Mouse (Mus musculus) layer of hippocampus, postnatal 14 days (tissue): Measurements from ENCODE around the gene Cbx5. TPM values are rescaled to one million over a fixed set of nuclear protein-coding genes. Genes with fewer than 3 reads are reported as not detected.
"Not testable (repeated sequence)": the region's sequence is repeated elsewhere in the genome, so short reads cannot be mapped to it uniquely, and the experiment has no call there.

Experiments used
- DNase-seq, 2 experiments: peaks; one replicate each; pipeline ENCODE4 v3.0.0; 2021 to 2022; ENCODE audit warnings: low spot score in 2 of 2, mixed read lengths in 1 of 2
- total RNA-seq, 2 experiments: library from RNA; stranded (reverse); gene quantifications; 2 replicates each; pipeline ENCODE4 v1.2.3; 2021

Cbx5 gene
- total RNA-seq, 2 experiments from 2014 or later, result 155 to 158 TPM

- no peak for DNase-seq
Measured at GRCm38 (mm10) chr15:103251595-103251994, 12.0 kb upstream of the Cbx5 start.

GRCm38 (mm10) chr15:103250195-103250740 is 10.7 kb upstream of the Cbx5 start:
- peak in 1 of 2 experiments; percentile 37 for DNase-seq

GRCm38 (mm10) chr15:103249511-103249910 is 9.9 kb upstream of the Cbx5 start:
- DNase-seq, result not testable (repeated sequence)

DNA sequence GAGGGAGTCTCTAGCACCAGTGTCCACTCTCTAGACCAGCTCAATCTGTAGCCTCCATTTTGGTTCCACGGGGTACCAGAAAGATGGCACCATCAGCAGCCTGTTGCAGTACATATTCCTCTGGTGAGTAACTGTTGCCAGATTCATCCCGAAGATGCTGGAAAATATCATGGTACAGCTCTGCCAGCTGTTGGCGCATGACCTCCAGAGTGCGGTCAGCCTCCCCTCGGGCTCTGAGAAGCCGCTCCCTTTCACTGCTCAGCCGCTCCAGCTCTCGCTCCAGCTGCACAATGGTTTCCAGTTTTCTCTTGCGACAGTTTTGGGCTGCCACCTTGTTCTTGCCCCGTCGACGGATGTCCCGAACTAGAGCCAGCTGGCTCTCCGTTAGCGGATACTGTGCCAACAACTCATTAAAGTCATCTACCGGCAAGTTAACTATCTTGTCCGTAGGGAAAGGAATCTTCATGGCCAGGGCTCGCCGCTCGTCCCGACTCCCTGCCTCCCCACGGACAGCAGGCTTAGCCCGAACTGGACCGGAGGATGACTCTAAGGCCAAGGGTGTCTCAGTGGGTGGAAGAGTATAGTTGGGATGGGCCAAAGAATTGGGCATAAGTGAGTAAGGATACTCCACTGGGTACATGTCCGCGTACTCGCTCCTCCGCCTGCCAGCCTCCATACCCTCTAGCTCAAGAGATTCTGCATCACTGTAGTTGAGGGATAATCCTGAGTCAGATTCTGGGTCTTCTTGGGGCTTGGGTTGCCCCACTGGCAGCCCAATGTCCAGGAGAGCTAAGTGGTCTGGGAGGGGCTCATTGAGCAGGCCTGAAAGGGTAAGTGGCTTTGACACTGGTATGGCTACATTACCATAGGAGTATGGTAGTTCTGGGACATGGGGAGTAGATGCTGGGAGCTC is 9.0 kb upstream of the Cbx5 start:
- DNase-seq, result peak in 1 of 2 experiments; percentile 30

DNA sequence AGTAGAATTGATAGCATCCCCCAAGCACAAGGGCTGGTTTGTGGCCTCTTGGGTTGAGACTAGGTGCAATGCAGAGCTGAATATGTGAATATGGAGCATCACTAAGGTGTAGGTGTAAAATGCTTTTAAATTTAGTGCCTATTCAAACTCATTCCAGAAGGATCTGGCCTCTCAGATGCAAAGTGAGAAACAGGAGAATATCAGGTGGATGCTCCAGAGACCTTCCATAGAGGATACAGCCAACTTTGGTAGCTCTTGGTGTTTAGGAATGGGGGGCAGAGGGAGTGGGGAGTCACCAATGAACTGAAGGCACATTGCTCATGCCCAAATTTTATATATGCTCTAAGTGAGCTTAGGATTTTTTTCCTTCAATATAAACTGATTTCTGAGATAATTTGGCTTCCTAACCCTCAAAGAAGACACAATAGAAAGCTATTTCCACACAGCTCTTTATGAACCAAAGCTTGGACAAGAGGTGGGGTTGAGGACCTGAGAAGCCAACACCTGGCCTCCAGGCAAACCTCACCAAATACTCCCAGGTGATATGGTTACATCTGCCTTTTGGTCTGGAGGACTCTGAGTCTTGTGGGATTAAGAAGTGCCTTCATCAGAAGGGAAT is 8.3 kb upstream of the Cbx5 start:
- DNase-seq, result no peak

- no peak for DNase-seq
Measured at GRCm38 (mm10) chr15:103247078-103247781, 7.6 kb upstream of the Cbx5 start.

- DNase-seq, result no peak
Measured at GRCm38 (mm10) chr15:103245616-103246015, 6.0 kb upstream of the Cbx5 start.

- DNase-seq, result no peak
Measured at GRCm38 (mm10) chr15:103242885-103243284, 3.3 kb upstream of the Cbx5 start.

- not testable (repeated sequence) for DNase-seq
Measured at GRCm38 (mm10) chr15:103241071-103242018, 1.7 kb upstream of the Cbx5 start.

DNA sequence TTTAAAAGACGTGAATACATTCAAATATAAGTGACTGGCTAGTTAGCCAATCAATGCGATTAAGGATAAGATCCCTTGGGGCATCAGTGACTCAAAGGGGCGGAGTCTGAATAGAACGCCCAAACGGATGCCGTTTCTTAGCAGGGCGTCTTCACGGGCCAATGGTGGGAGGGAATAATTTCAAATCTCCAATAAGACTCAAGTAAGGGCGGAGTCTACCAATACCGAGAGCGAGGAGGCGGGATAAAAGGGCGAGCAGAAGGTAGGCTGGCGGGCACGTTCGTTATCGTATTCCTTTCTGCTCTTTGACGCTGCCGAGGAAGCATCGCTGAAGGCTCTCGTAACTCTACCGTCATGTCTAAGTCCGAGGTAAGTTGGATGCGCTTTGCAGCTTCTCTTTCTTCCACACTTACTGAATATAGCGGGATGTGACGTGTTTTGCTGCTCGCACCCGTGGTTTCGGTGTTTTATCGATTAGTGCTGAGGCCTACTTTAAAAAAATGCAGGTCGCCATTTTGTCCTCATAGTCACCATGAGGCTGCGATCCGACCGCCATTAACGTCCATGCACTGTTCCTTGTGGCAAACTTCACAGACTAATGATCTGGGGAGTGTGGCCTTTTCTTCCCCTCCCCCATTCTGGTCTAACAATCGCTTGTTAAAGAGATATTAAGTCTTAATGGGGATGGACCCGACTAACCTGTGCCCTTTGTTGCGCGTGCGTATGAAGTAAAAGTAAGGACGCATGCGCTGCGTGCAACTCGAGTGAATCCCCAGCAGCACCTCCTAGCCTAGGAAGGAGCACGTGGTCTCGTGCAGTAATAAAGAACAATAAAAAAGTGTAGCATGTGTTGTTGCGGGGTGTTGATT is 778 bp upstream of the Cbx5 start, which contains the start of gene Hnrnpa1:
Hnrnpa1 (plus strand) TSS at position 273 of the 869 bp plus-strand sequence.
- DNase-seq, result peak; percentile 93 to 98

- peak; percentile 85 to 96 for DNase-seq
Measured at GRCm38 (mm10) chr15:103239130-103239684, 409 bp downstream of the Cbx5 start.

GRCm38 (mm10) chr15:103237295-103237694 is 2.3 kb downstream of the Cbx5 start:
- DNase-seq, result no peak

- DNase-seq, result no peak
Measured at GRCm38 (mm10) chr15:103233119-103233518, 6.5 kb downstream of the Cbx5 start.

- no peak for DNase-seq
Measured at GRCm38 (mm10) chr15:103228904-103229303, 10.7 kb downstream of the Cbx5 start.

DNA sequence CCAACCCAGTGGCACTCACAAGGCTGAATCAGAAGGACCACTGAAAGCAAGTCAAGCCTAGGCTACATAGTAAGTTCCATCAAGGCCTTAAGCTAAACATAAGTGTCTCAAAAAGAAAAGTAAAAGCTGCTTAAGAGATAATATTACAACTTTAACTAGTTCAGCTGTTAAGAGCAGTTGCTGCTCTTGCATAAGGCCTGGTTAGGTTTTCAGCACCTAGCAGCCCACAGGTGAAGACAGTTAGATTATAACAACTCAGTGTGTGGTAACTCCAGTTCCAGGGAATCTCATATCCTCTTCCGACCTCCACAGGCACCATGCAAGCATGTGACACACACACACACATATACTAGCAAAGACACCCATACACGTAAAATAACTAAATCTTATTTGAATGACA is 12.0 kb downstream of the Cbx5 start:
- DNase-seq, result no peak

GRCm38 (mm10) chr15:103227022-103227421 is 12.6 kb downstream of the Cbx5 start:
- no peak for DNase-seq

DNA sequence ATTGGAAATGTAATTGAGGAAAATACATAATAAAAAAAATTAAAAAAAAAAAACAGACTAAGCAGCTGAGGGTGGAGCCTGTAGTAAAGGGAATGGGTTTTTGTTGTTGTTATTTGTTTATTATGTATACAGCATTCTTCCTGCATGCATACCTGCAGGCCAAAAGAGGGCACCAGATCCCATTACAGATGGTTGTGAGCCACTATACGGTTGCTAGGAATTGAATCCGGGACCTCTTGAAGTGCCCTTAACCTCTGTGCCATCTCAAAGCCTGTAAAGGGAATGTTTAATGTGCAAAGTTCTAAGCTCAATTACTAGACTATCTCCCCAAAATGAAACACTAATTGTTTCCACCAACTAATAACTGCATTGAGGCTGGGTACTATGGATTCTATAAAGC is 15.5 kb downstream of the Cbx5 start:
- DNase-seq, result no peak

GRCm38 (mm10) chr15:103221386-103221785 is 18.2 kb downstream of the Cbx5 start:
- DNase-seq, result no peak

DNA sequence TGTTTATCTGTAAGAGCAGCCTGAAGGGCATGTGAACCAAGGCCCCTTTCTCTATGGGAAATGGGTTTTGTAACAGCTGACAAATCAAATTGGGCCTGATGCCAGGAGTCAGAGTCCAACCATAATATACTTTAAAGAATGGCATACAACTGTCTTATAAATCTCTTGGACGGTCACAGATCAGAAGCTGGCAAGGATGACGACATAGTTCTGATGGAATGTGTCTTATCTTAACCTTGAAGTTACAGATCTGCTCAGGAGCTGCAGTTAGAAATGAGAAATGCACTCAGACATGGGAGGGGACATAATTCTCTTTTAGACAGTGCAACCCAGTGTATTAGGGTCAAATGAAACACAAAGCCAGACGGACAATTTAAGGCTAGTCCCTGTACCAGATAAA is 18.8 kb downstream of the Cbx5 start:
- no peak for DNase-seq
